Mouse (Mus musculus) E14TG2a.4 (cell line): ENCODE results near the gene Nqo2.

Experiments used
- CTCF ChIP-seq: conservative IDR thresholded peaks from 2 replicates; pipeline ENCODE4 v1.5.1; 2014; ENCODE audit warnings: low read length
- NANOG ChIP-seq: IDR thresholded peaks from 2 replicates; pipeline ENCODE4 v1.6.1; 2014; ENCODE audit warnings: borderline replicate concordance, low read length, mixed read lengths
- POU5F1 ChIP-seq: IDR thresholded peaks from 2 replicates; pipeline ENCODE4 v1.6.1; 2014; ENCODE audit warnings: low read length, borderline replicate concordance

- no peak for TF ChIP-seq CTCF
- no peak for TF ChIP-seq POU5F1
- TF ChIP-seq NANOG = no peak
Observed at GRCm38 (mm10) chr13:33989625-33990024, 25.1 kb downstream of the Nqo2 start.
